9 mouse cellular contexts compared by ENCODE assay signal in the genomic region with DNA sequence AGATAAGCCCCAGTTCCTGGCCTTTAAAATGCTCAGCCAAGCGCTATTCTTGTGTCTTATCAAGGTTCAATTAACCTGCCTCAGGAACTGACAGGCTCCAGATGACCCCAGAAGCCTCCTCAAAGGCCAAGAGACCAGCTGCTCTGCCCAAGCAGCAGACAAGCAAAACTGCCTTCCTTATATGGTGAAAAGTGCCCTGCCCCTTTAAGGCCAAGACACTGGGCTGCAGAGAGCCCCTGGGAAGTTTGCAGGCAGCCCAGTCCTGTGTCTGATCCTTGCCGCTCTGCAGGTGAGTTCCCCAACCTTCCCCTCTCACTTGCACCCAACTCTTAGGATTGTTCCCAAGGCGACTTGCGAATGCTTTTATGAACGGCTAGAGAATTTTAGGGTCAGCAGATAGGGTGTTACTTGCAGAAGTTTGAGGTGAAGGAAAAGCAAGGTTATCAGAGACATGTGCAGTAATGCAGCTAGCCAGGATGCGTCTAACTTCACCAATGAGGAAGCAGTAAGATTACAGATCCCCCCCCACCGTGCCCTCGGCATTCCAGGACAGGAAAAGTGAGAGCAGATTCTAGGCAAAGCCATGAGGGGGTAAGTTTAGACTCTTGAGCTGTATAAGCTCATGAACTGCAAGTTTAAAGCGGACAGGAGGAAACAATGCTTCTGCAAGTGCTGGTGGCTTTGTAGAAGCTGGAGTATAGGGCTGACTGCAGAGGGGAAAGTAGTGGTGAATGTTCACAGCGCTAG.
DNase-seq lines count a peak whose midpoint lies in the region; ATAC-seq and TF ChIP-seq lines count a peak whose summit lies in the region.
"Had no signal": no experiment of that assay in that cellular context is flagged by ENCODE, and none has a peak within 500 bp of the region (broad histone marks: within the 10 kb centered on the region; RNA-seq: fewer than 3 reads in every experiment).

No protein-coding gene starts in this region.

- peak overlapping the region; percentile 60 for H3K4me2 ChIP-seq in lung, embryonic 14.5 days
- peak overlapping the region; percentile 73 for H3K4me2 ChIP-seq in heart, postnatal 0 days (ENCODE audit: low read depth, low read length)
- H3K4me2 ChIP-seq in neural tube, embryonic 14.5 days (ENCODE audit: low read depth, low read length): peak overlapping the region; percentile 36

- H3K36me3 ChIP-seq in lung, embryonic 14.5 days (ENCODE audit: insufficient read depth): no peaks in the 10 kb centered on the region
- H3K36me3 ChIP-seq in heart, postnatal 0 days (replicated peaks; ENCODE audit: control insufficient read depth, insufficient read depth, low read length): no peaks in the 10 kb centered on the region
- H3K36me3 ChIP-seq in neural tube, embryonic 14.5 days (ENCODE audit: control insufficient read depth, insufficient read depth, low read length): no peaks in the 10 kb centered on the region
- H3K36me3 ChIP-seq: G1E had no signal

- H3K4me3 ChIP-seq in lung, embryonic 14.5 days (ENCODE audit: low read depth, low read length): peak overlapping the region; percentile 39
- peak overlapping the region; percentile 49 for H3K4me3 ChIP-seq in heart, postnatal 0 days (ENCODE audit: low read depth, low read length)
- H3K4me3 ChIP-seq in neural tube, embryonic 14.5 days (ENCODE audit: low read depth, low read length): no peak overlapping the region

- WGBS in lung, embryonic 14.5 days: 4% methylated on average over 10 of the region's 10 CpGs
- WGBS in heart, postnatal 0 days: 4% methylated on average over 10 of the region's 10 CpGs
- WGBS in neural tube, embryonic 14.5 days: 3% methylated on average over 10 of the region's 10 CpGs

- no peak for TF ChIP-seq EP300 in heart, postnatal 0 days (IDR thresholded peaks at IDR 0.05; ENCODE audit: low read depth)

- DNase-seq in lung, embryonic 14.5 days: peak; percentile 48
- no peak for DNase-seq in lung, postnatal 25 days (ENCODE audit: low spot score)
- DNase-seq in heart, postnatal 0 days (ENCODE audit: low spot score): peak; percentile 65
- DNase-seq in kidney, postnatal 25 days: peak; percentile 49 to 64
- no peak for DNase-seq in layer of hippocampus, adult 18-20 months (ENCODE audit: low spot score in 2 of 2)
- DNase-seq in cerebellum, postnatal 4 days (ENCODE audit: low spot score in 2 of 2): no peak
- DNase-seq in left cerebral cortex, adult 9 months (ENCODE audit: low spot score in 2 of 2): no peak

- peak overlapping the region; percentile 49 for H3K9ac ChIP-seq in lung, embryonic 14.5 days
- peak overlapping the region; percentile 41 for H3K9ac ChIP-seq in heart, postnatal 0 days (replicated peaks; ENCODE audit: low read depth, low read length)
- H3K9ac ChIP-seq in neural tube, embryonic 14.5 days (replicated peaks; ENCODE audit: low read depth, low read length): no peak overlapping the region

- H3K9me3 ChIP-seq in lung, embryonic 14.5 days (ENCODE audit: low read depth, low read length): no peaks in the 10 kb centered on the region
- no peaks in the 10 kb centered on the region for H3K9me3 ChIP-seq in heart, postnatal 0 days (replicated peaks; ENCODE audit: control insufficient read depth, low read length)
- H3K9me3 ChIP-seq in neural tube, embryonic 14.5 days (ENCODE audit: control insufficient read depth, low read length): no peaks in the 10 kb centered on the region

- peaks cover 17% of the 10 kb centered on the region; the same call in 1 of the 2 replicates for H3K4me1 ChIP-seq in lung, embryonic 14.5 days (ENCODE audit: insufficient read depth)
- peaks cover 4% of the 10 kb centered on the region; the same call in 1 of the 2 replicates for H3K4me1 ChIP-seq in heart, postnatal 0 days (ENCODE audit: control insufficient read depth, insufficient read depth)
- H3K4me1 ChIP-seq in neural tube, embryonic 14.5 days (ENCODE audit: control insufficient read depth, insufficient read depth, low read length): no peaks in the 10 kb centered on the region

- ATAC-seq in lung, embryonic 14.5 days (ENCODE audit: insufficient read depth): peak; percentile 78; the same call in 1 of the 2 replicates
- ATAC-seq in heart, postnatal 0 days (ENCODE audit: insufficient read depth, low read depth): peak; percentile 83
- 0 out of 2 replicates have a peak, but pooled peaks have one; percentile 38 for ATAC-seq in neural tube, embryonic 14.5 days (ENCODE audit: low read depth)

- H3K27me3 ChIP-seq in lung, embryonic 14.5 days (ENCODE audit: insufficient read depth, low read length): no peaks in the 10 kb centered on the region
- no peaks in the 10 kb centered on the region for H3K27me3 ChIP-seq in heart, postnatal 0 days (ENCODE audit: control insufficient read depth, insufficient read depth, low read length)
- no peaks in the 10 kb centered on the region for H3K27me3 ChIP-seq in neural tube, embryonic 14.5 days (ENCODE audit: control insufficient read depth, insufficient read depth, low read length)

- H3K27ac ChIP-seq in lung, embryonic 14.5 days (ENCODE audit: low read depth): peak overlapping the region; percentile 60
- peak overlapping the region; percentile 85 for H3K27ac ChIP-seq in heart, postnatal 0 days (ENCODE audit: low read depth)
- H3K27ac ChIP-seq in neural tube, embryonic 14.5 days (ENCODE audit: low read depth, low read length): no peak overlapping the region

- TF ChIP-seq CTCF in lung, embryonic 14.5 days (IDR thresholded peaks at IDR 0.05; ENCODE audit: low read depth): no peak
- TF ChIP-seq CTCF in heart, postnatal 0 days (IDR thresholded peaks at IDR 0.05; ENCODE audit: low read depth): no peak

Comparison
In these comparisons a context has a peak if more than half of its experiments do, and no peak if none do; other contexts are left out.
1. DNase-seq: peak in lung, embryonic 14.5 days (single experiment), heart, postnatal 0 days (single experiment) and kidney, postnatal 25 days (2 of 2); none in lung, postnatal 25 days (single experiment), layer of hippocampus, adult 18-20 months (0 of 2), cerebellum, postnatal 4 days (0 of 2) and left cerebral cortex, adult 9 months (0 of 2).
2. Peak in every context shown above with its lines, with median percentiles within 50 percentile points of each other: ATAC-seq and H3K4me2 ChIP-seq.